Mouse (Mus musculus) ovary, postnatal 14 days (tissue): Measurements from ENCODE around the gene Krtap4-1.

Experiments
- DNase-seq: peaks from one replicate; pipeline ENCODE4 v3.0.0; 2022; ENCODE audit warnings: low spot score

Krtap4-1 gene

GRCm38 (mm10) chr11:99583245-99583704, 44.8 kb downstream of the Krtap4-1 start, which contains the start of gene Krtap1-4:
Gene Krtap1-4, minus strand, starts transcription at chr11:99583654.
- no peak for DNase-seq

GRCm38 (mm10) chr11:99581564-99581963, 46.5 kb downstream of the Krtap4-1 start:
- DNase-seq, result no peak

- DNase-seq, result no peak
Measured at GRCm38 (mm10) chr11:99581051-99581450, 47.0 kb downstream of the Krtap4-1 start.

GRCm38 (mm10) chr11:99580636-99581035, 47.4 kb downstream of the Krtap4-1 start, which contains the start of gene Krtap1-5:
Gene Krtap1-5, minus strand, starts transcription at chr11:99581016.
- no peak for DNase-seq
